Mouse (Mus musculus) layer of hippocampus, adult 6 months (tissue): Measurements from ENCODE around the gene Tmod2. TPM values are rescaled to one million over a fixed set of nuclear protein-coding genes. Genes with fewer than 3 reads are reported as not detected.

Source experiments
- long read RNA-seq, 2 experiments: library from polyadenylated mRNA; unstranded; transcript quantifications; one replicate each; pipeline ENCODE4 v2.0.0; 2019 to 2020
- polyA plus RNA-seq: library from polyadenylated mRNA; unstranded; fragments of <200 nt; fragmentation: Nextera tagmentation; gene quantifications from 2 replicates; pipeline ENCODE4 v1.2.3, GENCODE M21; 2021

Gene Tmod2
- 325 and 442 TPM in 2 replicates for polyA plus RNA-seq
- long read RNA-seq, experiment 1, full-length matches to known transcripts: 388 of 530 reads
- long read RNA-seq, experiment 1, partial matches to known transcripts: 50 of 530 reads
- long read RNA-seq, experiment 1, other reads (novel, unspliced or antisense): 92 of 530 reads
- long read RNA-seq, experiment 2, full-length matches to known transcripts: 1,333 of 1,617 reads
- long read RNA-seq, experiment 2, partial matches to known transcripts: 47 of 1,617 reads
- long read RNA-seq, experiment 2, other reads (novel, unspliced or antisense): 237 of 1,617 reads

GRCm38 (mm10) chr9:75610571-75611493 lies at the start of gene Tmod2:
Tmod2 (minus strand) TSS chr9:75611325.

GRCm38 (mm10) chr9:75625556-75626307 lies 14.6 kb upstream of the Tmod2 start, which contains the start of gene Lysmd2:
Lysmd2 (plus strand) TSS chr9:75625741.

GRCm38 (mm10) chr9:75559512-75560012 lies 51.6 kb downstream of the Tmod2 start, which contains the start of gene Tmod3:
Tmod3 (minus strand) TSS chr9:75559657.

Other genes with a start within 250 kb of the Tmod2 start
- 20.8 and 24.5 TPM in 2 replicates for gene Mapk6, start 201.3 kb downstream of the Tmod2 start, polyA plus RNA-seq
- gene Leo1, start 169.8 kb downstream of the Tmod2 start, polyA plus RNA-seq: 18.7 and 19.9 TPM in 2 replicates
- 25.7 and 27.3 TPM in 2 replicates for gene Tmod3, start 51.7 kb downstream of the Tmod2 start, polyA plus RNA-seq
- gene Lysmd2, start 14.4 kb upstream of the Tmod2 start, polyA plus RNA-seq: 139 and 161 TPM in 2 replicates
- 128 and 136 TPM in 2 replicates for gene Scg3, start 72.7 kb upstream of the Tmod2 start, polyA plus RNA-seq
- 0.29 and 0.35 TPM in 2 replicates for gene Bmp5, start 164.0 kb upstream of the Tmod2 start, polyA plus RNA-seq